Mouse (Mus musculus) embryonic fibroblast, embryonic 13.5 days (primary cell): Measurements from ENCODE around the gene Vmn1r41. TPM values are rescaled to one million over a fixed set of nuclear protein-coding genes. Genes with fewer than 3 reads are reported as not detected.

ENCODE experiments used
- H3K27ac ChIP-seq: 2 replicates; pipeline ENCODE4 v1.5.1; 2012; ENCODE audit warnings: low read length, control low read depth, inconsistent platforms; ENCODE audit not compliant: insufficient read depth
- H3K4me1 ChIP-seq: 2 replicates; pipeline ENCODE4 v1.6.1; 2011; ENCODE audit warnings: low read length; ENCODE audit not compliant: control insufficient read depth, insufficient read depth
- H3K4me3 ChIP-seq: 2 replicates; pipeline ENCODE4 v1.5.1; 2011; ENCODE audit warnings: mild to moderate bottlenecking, control low read depth, low read length; ENCODE audit not compliant: insufficient read depth
- CTCF ChIP-seq: IDR thresholded peaks from 2 replicates; pipeline ENCODE4 v1.5.1; 2011; ENCODE audit warnings: mild to moderate bottlenecking, control low read depth, low read length, moderate library complexity, borderline replicate concordance; ENCODE audit not compliant: insufficient read depth
- POLR2A ChIP-seq: IDR thresholded peaks from 2 replicates; pipeline ENCODE4 v1.6.1; 2011; ENCODE audit warnings: low read depth, mild to moderate bottlenecking, control low read depth, low read length, moderate library complexity
- polyA plus RNA-seq: library from polyadenylated mRNA; stranded (reverse); fragments of >200 nt; gene quantifications from 2 replicates; pipeline ENCODE4 v1.2.4, GENCODE M21; 2011; ENCODE audit warnings: low read depth; ENCODE audit not compliant: missing spikeins, insufficient read length

Vmn1r41 gene
- polyA plus RNA-seq = not detected in 2 replicates

DNA sequence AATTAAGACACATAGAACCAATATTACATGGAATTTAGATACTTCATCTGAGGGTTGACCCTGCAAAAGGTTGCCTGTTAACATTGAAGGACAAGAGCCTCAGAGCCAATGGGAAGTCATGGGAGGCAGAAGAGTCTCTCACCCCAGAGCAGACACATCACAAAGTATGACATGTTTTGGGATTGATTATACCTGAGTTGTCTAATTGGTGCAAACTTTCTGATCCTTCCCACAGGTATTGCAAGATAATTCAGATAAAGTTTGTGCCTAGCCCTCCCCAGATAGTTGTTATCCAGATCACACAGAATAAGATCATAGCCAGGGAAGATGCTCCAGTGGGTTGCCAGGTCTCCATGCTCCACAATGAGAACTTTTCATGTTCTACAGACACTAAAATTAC lies at the start of gene Vmn1r41:
Gene Vmn1r41, plus strand, starts transcription at position 301 of the 400 bp plus-strand sequence.
- no peaks in the 10 kb centered on the region for H3K4me1 ChIP-seq
- TF ChIP-seq CTCF (no peak), POLR2A (no peak)
- no peak within 1 kb of the TSS for H3K27ac ChIP-seq
- no peak within 1 kb of the TSS for H3K4me3 ChIP-seq

DNA sequence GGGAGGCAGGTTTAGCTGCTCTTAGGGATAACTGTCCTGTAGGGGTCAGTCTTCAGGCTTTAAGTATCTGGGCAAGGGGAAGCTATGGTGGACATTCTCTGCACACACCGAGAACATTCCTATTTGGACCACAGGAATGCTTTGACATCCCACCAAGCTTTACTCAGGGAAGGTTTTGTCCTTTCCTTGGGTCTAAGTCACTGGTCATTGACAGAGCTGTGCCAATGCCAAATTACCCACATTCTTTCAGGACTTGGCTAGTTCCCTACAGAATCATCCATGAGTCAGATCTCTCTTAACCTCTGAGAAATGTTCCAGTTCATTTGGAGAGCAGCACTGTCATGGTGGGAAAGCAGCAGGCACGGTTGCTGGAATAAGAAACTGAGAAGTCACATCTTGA lies 33.9 kb upstream of the Vmn1r41 start:
- peak overlapping the region; percentile 61 for H3K27ac ChIP-seq
- 0 out of 2 replicates have a peak, but pooled peaks cover 3% of the 10 kb centered on the region for H3K4me1 ChIP-seq
- TF ChIP-seq CTCF = no peak
- TF ChIP-seq POLR2A = no peak

DNA sequence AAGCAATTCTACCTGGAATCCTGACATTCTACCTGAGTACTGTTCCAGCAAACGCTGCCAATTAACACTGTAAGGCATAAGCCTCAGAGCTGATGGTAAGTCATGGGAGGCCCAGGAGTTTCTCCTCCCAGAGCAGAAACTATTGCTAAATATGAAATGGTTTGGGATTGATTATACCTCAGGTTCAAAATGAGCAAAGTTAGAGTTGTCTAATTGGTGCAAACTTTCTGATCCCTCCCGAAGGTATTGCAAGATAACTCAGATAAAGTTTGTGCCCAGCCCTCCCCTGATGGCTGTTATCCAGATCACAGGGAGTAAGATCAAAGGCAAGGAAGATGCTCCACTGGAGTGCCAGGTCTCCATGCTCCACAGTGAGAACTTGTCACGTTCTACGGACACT lies 33.3 kb upstream of the Vmn1r41 start, which contains the start of gene Vmn1r40:
Gene Vmn1r40, plus strand, starts transcription at position 301 of the 400 bp plus-strand sequence.
- peak within 1 kb of the TSS; percentile 61 for H3K27ac ChIP-seq
- H3K4me3 ChIP-seq = no peak within 1 kb of the TSS
- 0 out of 2 replicates have a peak, but pooled peaks cover 3% of the 10 kb centered on the region for H3K4me1 ChIP-seq
- TF ChIP-seq CTCF = no peak
- TF ChIP-seq POLR2A = no peak

More for the DNA sequence above, 33.9 kb upstream of the Vmn1r41 start:
- no peak overlapping the region for H3K4me3 ChIP-seq

DNA sequence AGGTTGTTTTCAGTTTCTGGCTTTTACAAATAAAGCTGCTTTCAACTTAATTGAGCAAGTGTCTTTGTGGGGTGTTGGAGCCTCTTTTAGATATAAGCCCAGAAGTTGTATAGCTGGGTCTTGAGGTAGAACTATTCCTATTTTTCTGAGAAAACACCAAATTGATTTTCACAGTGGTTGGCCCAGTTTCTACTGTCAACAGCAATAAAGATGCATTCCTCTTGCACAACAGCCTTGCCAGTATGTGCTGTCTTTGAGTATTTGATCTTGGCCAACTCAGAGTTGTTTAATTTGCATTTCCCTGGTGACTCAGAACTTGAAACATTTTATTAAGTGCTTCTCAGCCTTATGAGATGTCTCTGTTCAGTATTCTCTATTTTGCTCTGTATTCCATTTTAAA lies 22.5 kb upstream of the Vmn1r41 start:
- no peak for TF ChIP-seq POLR2A
- no peak for TF ChIP-seq CTCF
- no peak overlapping the region for H3K4me3 ChIP-seq
- H3K4me1 ChIP-seq = no peaks in the 10 kb centered on the region
- no peak overlapping the region for H3K27ac ChIP-seq

DNA sequence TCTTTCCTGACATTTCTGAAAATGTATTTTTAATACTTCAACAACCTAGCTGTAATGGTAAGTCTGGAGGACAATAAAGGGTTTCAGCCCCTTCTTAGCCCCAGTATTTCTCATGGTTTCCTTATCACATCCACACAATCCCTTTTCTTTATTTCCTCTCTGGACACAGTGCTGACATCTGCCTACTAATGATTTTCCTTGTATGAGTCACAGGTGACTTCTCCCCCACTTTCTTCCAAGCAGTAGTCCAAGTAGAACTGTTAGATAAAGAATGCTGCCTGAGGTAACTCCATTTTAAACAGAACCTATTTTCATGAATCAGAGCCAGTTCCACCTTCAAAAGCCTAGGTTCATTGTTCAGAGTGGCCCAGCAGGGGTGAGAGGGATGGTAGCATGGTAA lies 2.2 kb downstream of the Vmn1r41 start:
- H3K27ac ChIP-seq = no peak overlapping the region
- H3K4me3 ChIP-seq = no peak overlapping the region
- TF ChIP-seq CTCF (no peak), POLR2A (no peak)
- no peaks in the 10 kb centered on the region for H3K4me1 ChIP-seq

DNA sequence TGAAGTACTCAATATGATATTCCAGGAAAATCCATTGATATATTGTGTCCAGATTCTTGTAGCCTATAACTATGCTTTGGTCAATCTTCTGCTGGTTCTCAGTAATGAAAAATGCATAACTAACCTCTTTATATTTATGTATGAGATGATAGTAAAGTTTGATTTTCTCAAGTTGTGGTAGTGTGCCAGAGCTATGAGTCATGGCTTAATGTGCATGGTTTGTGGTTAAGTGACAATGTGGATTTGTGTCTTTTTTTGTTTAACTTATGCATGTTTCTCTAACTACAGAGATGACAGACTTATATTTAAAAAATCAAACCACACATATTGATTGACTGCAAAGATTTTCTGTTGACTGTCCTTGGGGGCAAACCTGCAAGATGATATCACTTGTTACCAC lies 49.7 kb downstream of the Vmn1r41 start:
- TF ChIP-seq POLR2A = no peak
- Histone ChIP-seq H3K27ac (no peak overlapping the region), H3K4me1 (no peaks in the 10 kb centered on the region), H3K4me3 (no peak overlapping the region)

Other genes with a start within 250 kb of the Vmn1r41 start
- 11.6 and 14.4 TPM in 2 replicates for gene Chchd6, start 145.1 kb upstream of the Vmn1r41 start, polyA plus RNA-seq
- gene Txnrd3, start 96.8 kb upstream of the Vmn1r41 start, polyA plus RNA-seq = 5.5 and 6.0 TPM in 2 replicates
- not detected in 2 replicates for gene Vmn1r40, start 33.2 kb upstream of the Vmn1r41 start, polyA plus RNA-seq
- not detected in 2 replicates for gene Vmn1r42, start 135.6 kb downstream of the Vmn1r41 start, polyA plus RNA-seq
- 0.10 TPM in 1 of 2 replicates, not detected in the other for gene Vmn1r43, start 135.6 kb downstream of the Vmn1r41 start, polyA plus RNA-seq
- not detected in 2 replicates for gene Vmn1r44, start 142.9 kb downstream of the Vmn1r41 start, polyA plus RNA-seq
- not detected in 2 replicates for gene Vmn1r45, start 199.8 kb downstream of the Vmn1r41 start, polyA plus RNA-seq
- not detected in 2 replicates for gene Vmn1r46, start 228.5 kb downstream of the Vmn1r41 start, polyA plus RNA-seq